Mouse (Mus musculus) kidney, adult 2 months (tissue): Measurements from ENCODE around the gene Slc38a1.

Experiments
- CTCF ChIP-seq: fragments of 200-500 bp; conservative IDR thresholded peaks from 2 replicates; pipeline ENCODE4 v1.5.1; 2011; ENCODE audit warnings: low read depth, mild to moderate bottlenecking, control low read depth, low read length, moderate library complexity, mixed read lengths; ENCODE audit not compliant: insufficient read depth, insufficient read length
- POLR2A ChIP-seq: fragments of 200-500 bp; IDR thresholded peaks from one replicate; pipeline ENCODE4 v1.6.1; 2011; ENCODE audit warnings: low read depth, low read length, control low read depth

DNA sequence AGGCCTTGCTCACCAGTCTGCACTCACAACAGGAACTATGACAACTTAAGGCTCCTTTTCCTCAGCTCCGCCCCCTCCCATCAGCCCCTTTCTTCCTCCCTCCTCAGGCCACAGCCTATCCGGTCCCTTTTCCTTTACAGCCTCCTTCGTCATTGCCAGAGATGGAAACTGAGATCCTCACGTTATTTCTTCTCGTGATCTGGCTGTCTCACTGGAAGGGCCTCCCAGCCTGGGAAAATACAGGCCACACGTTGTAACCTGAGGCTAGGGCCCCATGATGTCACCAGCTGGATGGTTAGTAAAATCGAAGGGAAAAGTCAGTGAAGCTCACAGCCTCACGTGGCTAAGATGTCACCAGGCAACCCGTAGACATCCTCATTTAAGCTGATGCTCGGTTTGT, 4.5 kb downstream of the Slc38a1 start:
- TF ChIP-seq CTCF (no peak), POLR2A (no peak)
